Mouse (Mus musculus): Measurements from ENCODE around the gene Plekha1. TPM values are rescaled to one million over a fixed set of nuclear protein-coding genes. Genes with fewer than 3 reads are reported as not detected.

The Plekha1 gene
- total and polyA plus RNA-seq, 3 experiments, result 0.22 TPM; not detected in 2

GRCm38 (mm10) chr7:130914693-130915363 lies 49.3 kb downstream of the Plekha1 start:
- no peaks in the 10 kb centered on the region; the same call in 1 of the 2 replicates for H3K27me3 ChIP-seq (ENCODE audit: insufficient read depth, low read length)
- H3K9me3 ChIP-seq (replicated peaks), result peaks cover 41% of the 10 kb centered on the region
- no peak for DNase-seq (ENCODE audit: low spot score)
- H3K36me3 ChIP-seq (replicated peaks), result no peaks in the 10 kb centered on the region
- no peak overlapping the region for H3K4me3 ChIP-seq (ENCODE audit: low read depth, low read length)
- TF ChIP-seq CTCF (IDR thresholded peaks at IDR 0.05; ENCODE audit: low read depth, low read length) (no peak), TAL1 (conservative IDR thresholded peaks at IDR 0.05; ENCODE audit: low read depth, low read length) (no peak), POLR2AphosphoS5 (IDR thresholded peaks at IDR 0.05; ENCODE audit: insufficient replicate concordance, low read depth, low read length) (no peak), GATA1 (IDR thresholded peaks at IDR 0.05; ENCODE audit: borderline replicate concordance, low read length) (no peak)
- ATAC-seq (ENCODE audit: extremely low read depth, insufficient number of reproducible peaks, low FRiP score, poor library complexity, severe bottlenecking), result no peak
- H3K4me1 ChIP-seq (ENCODE audit: insufficient read depth, low read depth, low read length), result no peaks in the 10 kb centered on the region

DNA sequence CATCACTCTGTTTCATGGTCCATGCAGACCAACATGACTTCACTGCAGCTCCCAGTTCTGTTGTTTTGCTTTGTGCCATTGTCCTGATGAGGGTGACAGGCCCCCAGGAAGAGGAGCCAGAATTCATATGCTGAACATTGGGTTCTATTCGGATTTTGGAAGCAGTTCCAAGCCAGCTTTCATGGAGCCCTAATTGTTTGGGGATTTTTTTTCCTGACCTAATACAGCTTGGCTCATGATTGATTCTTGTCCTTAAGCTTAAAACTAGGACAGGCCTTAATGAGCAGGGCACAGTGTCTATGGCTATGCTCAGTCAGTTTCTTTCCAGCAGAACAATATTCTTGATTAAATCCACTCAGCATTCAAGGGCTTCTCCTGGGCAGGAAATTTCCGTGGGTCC lies 52.7 kb downstream of the Plekha1 start:
- Histone ChIP-seq H3K9me3 (replicated peaks) (peaks cover 56% of the 10 kb centered on the region), H3K36me3 (replicated peaks) (no peaks in the 10 kb centered on the region), H3K4me3 (ENCODE audit: low read depth, low read length) (no peak overlapping the region), H3K27me3 (ENCODE audit: insufficient read depth, low read length) (no peaks in the 10 kb centered on the region), H3K4me1 (ENCODE audit: insufficient read depth, low read depth, low read length) (no peaks in the 10 kb centered on the region)
- TF ChIP-seq CTCF (IDR thresholded peaks at IDR 0.05; ENCODE audit: low read depth, low read length), result no peak
- TF ChIP-seq GATA1 (IDR thresholded peaks at IDR 0.05; ENCODE audit: borderline replicate concordance, low read length), result no peak
- no peak for TF ChIP-seq TAL1 (conservative IDR thresholded peaks at IDR 0.05; ENCODE audit: low read depth, low read length)
- no peak for TF ChIP-seq GATA2 (IDR thresholded peaks at IDR 0.05; ENCODE audit: borderline replicate concordance, low read depth, low read length)
- TF ChIP-seq POLR2AphosphoS5 (IDR thresholded peaks at IDR 0.05; ENCODE audit: insufficient replicate concordance, low read depth, low read length), result no peak
- DNase-seq (ENCODE audit: low spot score), result no peak
- ATAC-seq (ENCODE audit: extremely low read depth, insufficient number of reproducible peaks, low FRiP score, poor library complexity, severe bottlenecking), result no peak

DNA sequence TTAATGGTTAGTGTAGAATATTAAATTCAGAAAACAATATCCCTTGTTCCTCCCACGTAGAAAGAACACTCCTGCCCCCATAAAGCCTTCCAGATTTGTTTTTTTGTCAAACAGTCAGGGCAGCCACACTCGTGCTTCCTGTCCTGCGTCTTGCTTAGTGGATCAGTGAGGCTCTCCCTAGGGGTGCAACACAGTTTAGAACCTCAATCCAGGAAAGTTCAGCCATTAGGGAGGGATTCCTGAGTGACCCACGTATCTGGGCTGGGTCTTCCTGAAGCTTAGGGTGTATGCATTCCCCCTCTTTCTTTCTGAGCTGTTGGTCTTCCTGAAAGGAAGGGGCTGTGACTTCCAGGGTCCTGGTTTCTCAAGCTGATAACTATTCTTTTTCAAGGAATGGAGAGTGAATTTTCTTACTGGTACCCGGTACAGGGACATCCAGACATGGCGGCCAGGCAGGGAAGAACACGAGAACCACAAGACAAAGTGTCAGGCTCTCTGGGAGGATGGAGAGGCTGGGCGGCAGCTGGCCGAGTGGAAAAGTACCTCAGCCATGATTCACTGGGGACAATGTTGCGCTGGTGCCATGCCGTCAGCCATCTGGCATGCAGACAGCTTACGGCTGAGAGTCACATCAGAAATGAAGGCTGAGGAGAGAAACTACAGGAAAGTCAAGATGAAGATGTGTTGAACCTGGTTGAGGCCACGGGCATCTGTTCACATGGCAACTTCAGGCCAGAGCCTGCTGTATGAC lies 57.6 kb downstream of the Plekha1 start:
- no peaks in the 10 kb centered on the region for H3K27me3 ChIP-seq (ENCODE audit: insufficient read depth, low read length)
- no peak overlapping the region; the same call in 1 of the 2 replicates for H3K4me3 ChIP-seq (ENCODE audit: low read depth, low read length)
- H3K4me1 ChIP-seq (ENCODE audit: insufficient read depth, low read depth, low read length), result no peaks in the 10 kb centered on the region
- ATAC-seq (ENCODE audit: extremely low read depth, insufficient number of reproducible peaks, low FRiP score, poor library complexity, severe bottlenecking), result no peak
- TF ChIP-seq POLR2AphosphoS5 (IDR thresholded peaks at IDR 0.05; ENCODE audit: insufficient replicate concordance, low read depth, low read length), result no peak
- no peak for TF ChIP-seq GATA2 (IDR thresholded peaks at IDR 0.05; ENCODE audit: borderline replicate concordance, low read depth, low read length)
- no peak for TF ChIP-seq CTCF (IDR thresholded peaks at IDR 0.05; ENCODE audit: low read depth, low read length)
- TF ChIP-seq GATA1 (IDR thresholded peaks at IDR 0.05; ENCODE audit: borderline replicate concordance, low read length), result no peak
- TF ChIP-seq TAL1 (conservative IDR thresholded peaks at IDR 0.05; ENCODE audit: low read depth, low read length), result no peak
- peaks cover 41% of the 10 kb centered on the region for H3K9me3 ChIP-seq (replicated peaks)
- no peak for DNase-seq (ENCODE audit: low spot score)
- H3K36me3 ChIP-seq (replicated peaks), result no peaks in the 10 kb centered on the region

DNA sequence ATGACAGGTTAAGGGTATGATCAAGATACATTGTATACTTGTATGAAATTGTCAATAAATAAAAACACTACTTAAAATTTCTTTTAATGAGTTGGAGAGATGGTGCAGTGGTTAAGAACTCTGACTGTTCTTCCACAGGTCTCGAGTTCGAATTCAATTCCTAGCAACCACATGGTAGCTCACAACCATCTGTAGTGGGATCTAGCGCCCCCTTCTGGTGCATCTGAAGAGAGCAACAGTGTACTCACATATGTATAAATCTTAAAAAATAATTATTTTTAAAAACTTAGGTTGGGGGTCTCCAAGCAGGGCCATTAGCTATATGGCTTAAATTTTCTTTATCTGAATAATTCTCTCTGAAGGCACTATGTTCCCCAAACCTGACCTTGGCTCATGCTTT lies 64.8 kb downstream of the Plekha1 start:
- no peaks in the 10 kb centered on the region for H3K4me1 ChIP-seq (ENCODE audit: insufficient read depth, low read depth, low read length)
- ATAC-seq (ENCODE audit: extremely low read depth, insufficient number of reproducible peaks, low FRiP score, poor library complexity, severe bottlenecking), result no peak
- H3K4me3 ChIP-seq (ENCODE audit: low read depth, low read length), result no peak overlapping the region
- H3K27me3 ChIP-seq (ENCODE audit: insufficient read depth, low read length), result no peaks in the 10 kb centered on the region
- peaks cover 47% of the 10 kb centered on the region for H3K9me3 ChIP-seq (replicated peaks)
- H3K36me3 ChIP-seq (replicated peaks), result no peaks in the 10 kb centered on the region
- TF ChIP-seq CTCF (IDR thresholded peaks at IDR 0.05; ENCODE audit: low read depth, low read length), result no peak
- no peak for TF ChIP-seq POLR2AphosphoS5 (IDR thresholded peaks at IDR 0.05; ENCODE audit: insufficient replicate concordance, low read depth, low read length)
- TF ChIP-seq GATA1 (IDR thresholded peaks at IDR 0.05; ENCODE audit: borderline replicate concordance, low read length), result no peak
- TF ChIP-seq TAL1 (conservative IDR thresholded peaks at IDR 0.05; ENCODE audit: low read depth, low read length), result no peak
- TF ChIP-seq GATA2 (IDR thresholded peaks at IDR 0.05; ENCODE audit: borderline replicate concordance, low read depth, low read length), result no peak
- no peak for DNase-seq (ENCODE audit: low spot score)

GRCm38 (mm10) chr7:130932921-130933320 lies 67.4 kb downstream of the Plekha1 start:
- ATAC-seq (ENCODE audit: extremely low read depth, insufficient number of reproducible peaks, low FRiP score, poor library complexity, severe bottlenecking) (no peak), DNase-seq (ENCODE audit: low spot score) (no peak)
- Histone ChIP-seq H3K9me3 (replicated peaks) (peaks cover 71% of the 10 kb centered on the region), H3K4me3 (ENCODE audit: low read depth, low read length) (no peak overlapping the region), H3K4me1 (ENCODE audit: insufficient read depth, low read depth, low read length) (no peaks in the 10 kb centered on the region), H3K27me3 (ENCODE audit: insufficient read depth, low read length) (no peaks in the 10 kb centered on the region), H3K36me3 (replicated peaks) (no peaks in the 10 kb centered on the region)
- TF ChIP-seq TAL1 (conservative IDR thresholded peaks at IDR 0.05; ENCODE audit: low read depth, low read length), result no peak
- TF ChIP-seq POLR2AphosphoS5 (IDR thresholded peaks at IDR 0.05; ENCODE audit: insufficient replicate concordance, low read depth, low read length), result no peak
- no peak for TF ChIP-seq GATA2 (IDR thresholded peaks at IDR 0.05; ENCODE audit: borderline replicate concordance, low read depth, low read length)
- no peak for TF ChIP-seq GATA1 (IDR thresholded peaks at IDR 0.05; ENCODE audit: borderline replicate concordance, low read length)
- TF ChIP-seq CTCF (IDR thresholded peaks at IDR 0.05; ENCODE audit: low read depth, low read length), result no peak

GRCm38 (mm10) chr7:130934654-130935053 lies 69.1 kb downstream of the Plekha1 start:
- no peak for DNase-seq (ENCODE audit: low spot score)

More at GRCm38 (mm10) chr7:130934654-130935053, 69.1 kb downstream of the Plekha1 start:
- Histone ChIP-seq H3K27me3 (ENCODE audit: insufficient read depth, low read length) (no peaks in the 10 kb centered on the region), H3K4me3 (ENCODE audit: low read depth, low read length) (no peak overlapping the region), H3K9me3 (replicated peaks) (peaks cover 80% of the 10 kb centered on the region), H3K36me3 (replicated peaks) (no peaks in the 10 kb centered on the region), H3K4me1 (ENCODE audit: insufficient read depth, low read depth, low read length) (no peaks in the 10 kb centered on the region)
- TF ChIP-seq CTCF (IDR thresholded peaks at IDR 0.05; ENCODE audit: low read depth, low read length) (no peak), GATA2 (IDR thresholded peaks at IDR 0.05; ENCODE audit: borderline replicate concordance, low read depth, low read length) (no peak), GATA1 (IDR thresholded peaks at IDR 0.05; ENCODE audit: borderline replicate concordance, low read length) (no peak), TAL1 (conservative IDR thresholded peaks at IDR 0.05; ENCODE audit: low read depth, low read length) (no peak), POLR2AphosphoS5 (IDR thresholded peaks at IDR 0.05; ENCODE audit: insufficient replicate concordance, low read depth, low read length) (no peak)
- no peak for ATAC-seq (ENCODE audit: extremely low read depth, insufficient number of reproducible peaks, low FRiP score, poor library complexity, severe bottlenecking)
